Mouse (Mus musculus) midbrain, embryonic 14.5 days (tissue): ENCODE results near the gene Gm6356. TPM values are rescaled to one million over a fixed set of nuclear protein-coding genes. Genes with fewer than 3 reads are reported as not detected.
"Not testable (repeated sequence)": the region's sequence is repeated elsewhere in the genome, so short reads cannot be mapped to it uniquely, and the experiment has no call there.

Source experiments
- ATAC-seq: fragments of 200-750 bp; cut with Nextera tagmentation; 2 replicates; pipeline ENCODE4 v1.8.0; 2017; ENCODE audit warnings: moderate number of reproducible peaks, moderate library complexity; ENCODE audit not compliant: low FRiP score, low TSS enrichment
- DNase-seq: peaks from one replicate; pipeline ENCODE4 v3.0.0-alpha.2; 2015
- H3K27ac ChIP-seq: fragments of 300-500 bp; sonication (generic); replicated peaks from 2 replicates; pipeline ENCODE4 v1.5.1; 2014; ENCODE audit warnings: mild to moderate bottlenecking, low read depth, low read length, moderate library complexity
- H3K27me3 ChIP-seq: fragments of 300-500 bp; sonication (generic); 2 replicates; pipeline ENCODE4 v1.6.1; 2014; ENCODE audit warnings: low read length, control low read depth, mixed read lengths; ENCODE audit not compliant: control insufficient read depth, insufficient read depth
- H3K36me3 ChIP-seq: fragments of 300-500 bp; sonication (generic); 2 replicates; pipeline ENCODE4 v1.6.1; 2014; ENCODE audit warnings: low read length, control low read depth; ENCODE audit not compliant: control insufficient read depth, insufficient read depth
- H3K4me1 ChIP-seq: fragments of 300-500 bp; sonication (generic); 2 replicates; pipeline ENCODE4 v1.6.1; 2014; ENCODE audit warnings: mild to moderate bottlenecking, antibody characterized with exemption, low read length, control low read depth; ENCODE audit not compliant: control insufficient read depth, insufficient read depth
- H3K4me2 ChIP-seq: fragments of 300-500 bp; sonication (generic); 2 replicates; pipeline ENCODE4 v1.6.1; 2014; ENCODE audit warnings: mild to moderate bottlenecking, low read length, moderate library complexity
- H3K4me3 ChIP-seq: fragments of 300-500 bp; sonication (generic); replicated peaks from 2 replicates; pipeline ENCODE4 v1.5.1; 2014; ENCODE audit warnings: low read depth, low read length
- H3K9ac ChIP-seq: fragments of 300-500 bp; sonication (generic); replicated peaks from 2 replicates; pipeline ENCODE4 v1.6.1; 2014; ENCODE audit warnings: mild to moderate bottlenecking, low read length, moderate library complexity
- H3K9me3 ChIP-seq: fragments of 300-500 bp; sonication (generic); 2 replicates; pipeline ENCODE4 v1.6.1; 2016; ENCODE audit warnings: low read length, control low read depth, mixed read lengths; ENCODE audit not compliant: control insufficient read depth
- WGBS: fragments of 180-500 bp; shearing (Covaris S2); extraction: QIAGEN DNeasy Blood & Tissue Kit; methylation state at CpG from one replicate; pipeline ENCODE4 v1.1.7; 2014; 5-methylcytosine and 5-hydroxymethylcytosine counted together
- polyA plus RNA-seq: library from polyadenylated mRNA; unstranded; fragments of >200 nt; fragmentation: Nextera tagmentation; extraction: Ambion mirVana; gene quantifications from 2 replicates; pipeline ENCODE4 v1.2.1, GENCODE M21; 2014

Gene Gm6356
- polyA plus RNA-seq, result not detected in 2 replicates

DNA sequence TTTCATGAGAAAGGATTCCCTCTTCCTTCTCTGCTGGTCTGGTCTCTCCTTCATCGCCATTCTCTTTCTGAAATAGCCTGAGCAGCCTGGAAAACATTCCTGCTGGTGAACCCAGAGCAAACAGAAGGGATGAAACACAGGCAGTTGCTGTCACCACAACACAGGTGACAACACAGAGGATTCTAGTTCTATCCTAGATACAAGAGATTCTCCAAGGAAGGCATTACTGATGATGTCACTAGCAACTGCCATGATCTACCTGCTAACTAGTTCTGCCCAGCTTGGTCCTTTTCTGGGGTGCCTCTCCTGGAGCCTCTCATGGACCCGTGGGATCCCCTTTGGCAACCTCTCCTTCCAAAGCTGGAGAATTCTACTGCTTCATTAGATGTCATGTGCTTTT lies at the start of gene Gm6356:
Gene Gm6356 (minus strand): TSS at position 101 of the 400 bp plus-strand sequence.
- H3K4me3 ChIP-seq, H3K4me1 ChIP-seq, H3K36me3 ChIP-seq, H3K9me3 ChIP-seq, H3K27me3 ChIP-seq, ATAC-seq, DNase-seq, H3K4me2 ChIP-seq, H3K27ac ChIP-seq, H3K9ac ChIP-seq: not testable (repeated sequence)
- WGBS, result 64% methylated on average over 1 of the region's 2 CpGs

Other genes with a start within 250 kb of the Gm6356 start
- 16.0 and 20.2 TPM in 2 replicates for gene Gm3636, start 231.5 kb downstream of the Gm6356 start, polyA plus RNA-seq
- not detected in 2 replicates for gene Gm8362, start 199.4 kb downstream of the Gm6356 start, polyA plus RNA-seq
- not detected in 2 replicates for gene Gm3642, start 133.5 kb downstream of the Gm6356 start, polyA plus RNA-seq
- gene Gm3667, start 83.9 kb downstream of the Gm6356 start, polyA plus RNA-seq, result 11.7 and 14.4 TPM in 2 replicates
- gene Gm10406, start 53.6 kb upstream of the Gm6356 start, polyA plus RNA-seq, result 4.9 and 5.6 TPM in 2 replicates
- not detected in 2 replicates for gene Gm3685, start 71.2 kb upstream of the Gm6356 start, polyA plus RNA-seq
- gene Gm3696, start 126.8 kb upstream of the Gm6356 start, polyA plus RNA-seq, result 8.6 and 9.2 TPM in 2 replicates
- not detected in 2 replicates for gene Gm6676, start 151.6 kb upstream of the Gm6356 start, polyA plus RNA-seq
- 9.8 and 13.5 TPM in 2 replicates for gene Gm3512, start 200.7 kb upstream of the Gm6356 start, polyA plus RNA-seq
- gene Gm16434, start 220.7 kb upstream of the Gm6356 start, polyA plus RNA-seq, result not detected in 2 replicates